Mouse (Mus musculus): ENCODE results near the gene Bcl11b.

Bcl11b gene

DNA sequence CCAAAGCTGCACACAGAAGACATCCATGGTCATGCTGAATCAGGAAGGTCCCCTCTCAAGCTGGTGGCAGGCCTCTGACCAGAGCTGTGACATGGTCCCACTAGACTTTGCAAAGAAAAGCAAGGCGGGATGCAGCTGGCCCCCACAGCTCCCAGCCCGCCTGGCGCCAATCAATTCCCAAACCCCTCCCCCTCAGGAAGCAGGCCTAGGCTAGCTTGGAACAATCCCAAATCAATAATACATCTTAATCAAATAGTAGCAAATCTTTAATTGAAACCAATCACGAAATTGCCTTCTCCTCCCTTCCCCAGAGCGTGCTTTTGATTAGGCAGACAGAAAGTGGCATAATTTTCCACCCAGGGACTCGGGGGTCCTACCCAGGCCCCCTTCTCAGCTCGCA, 113.1 kb downstream of the Bcl11b start:
- no peak for DNase-seq (ENCODE audit: low spot score in 2 of 2)

DNA sequence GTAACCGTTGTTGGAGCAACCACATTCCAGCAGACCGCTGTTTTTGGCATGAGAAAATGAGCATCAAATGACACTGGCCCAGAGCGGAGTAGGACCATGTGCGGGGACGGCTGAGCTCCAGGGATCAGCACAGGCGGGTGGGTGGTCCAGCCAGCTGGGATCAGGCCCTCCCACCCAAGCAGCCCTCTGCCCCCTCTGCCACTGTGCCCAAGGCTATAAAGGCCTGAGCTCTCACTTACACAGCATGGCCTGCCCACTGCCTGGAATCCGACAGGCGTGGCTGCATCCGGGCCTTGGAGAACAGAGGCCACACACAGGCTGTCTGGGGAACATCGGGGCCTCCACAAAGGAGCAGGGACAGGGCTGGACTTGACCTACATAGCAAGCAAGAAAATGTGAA, 113.6 kb downstream of the Bcl11b start:
- no peak for DNase-seq (ENCODE audit: low spot score in 2 of 2)

DNA sequence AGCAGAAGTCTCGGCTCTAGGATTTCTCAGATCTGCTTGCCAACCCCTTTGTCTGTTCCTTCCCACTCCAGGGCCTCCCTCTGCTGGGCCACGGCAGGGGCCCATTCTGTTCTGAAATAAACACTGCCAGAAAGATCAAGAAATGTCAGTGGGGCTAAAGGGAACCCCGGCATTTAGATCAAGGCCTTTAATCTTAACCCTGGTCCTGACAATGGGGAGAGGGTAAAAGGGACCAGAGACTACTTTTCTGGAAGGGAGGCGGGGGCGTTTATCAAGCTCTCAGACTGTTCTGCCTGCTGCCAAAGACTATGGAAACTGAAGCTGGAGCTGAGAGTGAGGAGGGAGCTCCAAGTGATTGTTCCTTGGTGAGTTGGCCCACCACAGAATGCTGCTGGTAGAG, 114.8 kb downstream of the Bcl11b start:
- no peak for DNase-seq (ENCODE audit: low spot score in 2 of 2)

DNA sequence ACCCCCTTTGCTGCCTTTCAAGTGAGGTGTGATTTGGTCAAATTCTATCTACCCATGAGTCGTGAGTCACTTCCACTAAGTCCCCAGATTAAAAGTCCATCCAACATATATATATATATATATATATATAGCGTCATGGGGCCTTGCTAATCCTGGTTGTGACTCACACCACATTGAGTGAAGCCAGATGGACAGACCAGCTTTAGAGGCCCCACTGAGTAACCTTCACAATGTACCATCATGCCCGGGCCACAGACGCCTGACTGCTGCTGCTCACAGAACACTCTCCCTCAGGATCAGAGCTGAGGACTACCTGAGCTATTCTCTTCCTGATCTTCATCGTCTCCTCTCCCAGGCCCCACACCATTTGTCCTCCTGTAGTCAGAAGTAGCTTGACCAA, 115.4 kb downstream of the Bcl11b start:
- DNase-seq (ENCODE audit: low spot score in 2 of 2), result no peak

DNA sequence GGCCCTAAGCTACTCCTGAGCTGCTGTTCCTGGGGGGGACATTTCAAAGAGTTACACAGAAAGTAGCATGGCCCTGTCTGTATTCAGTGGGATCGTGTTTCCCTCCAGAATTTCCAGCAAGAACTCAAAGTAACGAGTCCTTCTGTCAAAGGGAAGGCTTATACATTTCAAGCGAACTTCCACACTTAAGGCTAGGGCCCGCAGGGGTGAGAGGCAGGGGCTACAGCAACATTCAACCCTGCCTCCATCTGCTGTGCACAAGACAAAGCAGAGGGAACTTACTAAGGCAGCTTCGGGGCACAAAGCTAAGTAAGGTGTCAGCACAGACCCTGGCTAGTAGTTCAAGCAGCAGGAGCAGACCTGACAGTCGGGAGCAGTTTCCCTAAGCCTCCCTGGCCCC, 115.8 kb downstream of the Bcl11b start:
- DNase-seq (ENCODE audit: low spot score in 2 of 2), result no peak

DNA sequence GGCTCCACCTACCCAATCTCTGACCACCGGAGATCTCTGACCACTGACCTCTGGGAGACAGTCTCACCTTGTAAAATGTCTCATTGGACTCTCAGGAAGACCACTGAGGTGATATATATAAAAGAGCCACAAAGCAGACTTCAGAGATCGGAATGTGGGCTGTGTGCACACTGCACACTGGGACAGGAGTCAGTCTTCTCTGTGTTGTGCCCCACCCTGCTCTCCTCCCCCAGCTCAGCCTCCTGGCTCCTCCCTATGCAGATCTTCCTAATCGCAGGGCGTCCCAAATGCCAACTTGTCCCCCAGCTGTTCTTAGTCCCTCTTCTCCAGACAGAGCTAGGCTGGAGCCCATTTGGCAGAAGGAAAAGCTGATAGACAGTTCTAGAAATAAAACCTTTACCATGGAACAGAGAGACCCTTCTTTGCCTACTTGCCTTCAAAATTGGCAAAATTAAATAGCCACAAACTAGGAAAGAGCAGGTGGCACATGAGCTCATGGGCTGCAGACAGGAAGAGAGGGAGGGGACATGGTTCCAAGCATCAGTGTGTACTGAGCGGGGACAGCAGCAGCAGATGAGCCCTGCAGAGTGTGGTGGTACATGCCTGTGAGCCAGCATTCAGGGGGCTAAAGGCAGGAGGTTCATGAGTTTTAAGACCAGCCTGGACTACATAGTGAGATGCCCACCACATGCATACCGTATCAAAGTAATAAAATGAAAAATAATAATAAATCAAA, 118.9 kb downstream of the Bcl11b start:
- no peak for DNase-seq (ENCODE audit: low spot score in 2 of 2)

DNA sequence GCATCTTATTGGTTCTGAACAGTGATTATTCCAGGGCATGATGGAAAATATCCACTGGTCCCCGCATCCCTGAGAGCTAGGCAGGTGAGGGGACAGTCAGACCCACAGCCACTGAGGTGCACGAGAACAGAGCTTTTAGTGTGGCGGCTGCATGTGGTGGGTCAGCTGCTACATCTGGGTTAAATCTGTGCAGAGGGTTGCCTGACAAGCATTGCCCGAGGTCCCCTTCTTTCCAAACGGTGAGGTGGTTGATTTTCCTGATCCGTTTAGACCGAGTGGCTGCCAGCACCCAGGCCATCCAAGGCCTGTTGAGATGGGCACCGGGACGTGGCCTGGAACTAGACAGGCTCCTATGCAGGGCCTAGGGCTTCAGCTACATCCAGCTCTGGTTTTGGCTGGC, 121.7 kb downstream of the Bcl11b start:
- DNase-seq (ENCODE audit: low spot score in 2 of 2), result no peak

DNA sequence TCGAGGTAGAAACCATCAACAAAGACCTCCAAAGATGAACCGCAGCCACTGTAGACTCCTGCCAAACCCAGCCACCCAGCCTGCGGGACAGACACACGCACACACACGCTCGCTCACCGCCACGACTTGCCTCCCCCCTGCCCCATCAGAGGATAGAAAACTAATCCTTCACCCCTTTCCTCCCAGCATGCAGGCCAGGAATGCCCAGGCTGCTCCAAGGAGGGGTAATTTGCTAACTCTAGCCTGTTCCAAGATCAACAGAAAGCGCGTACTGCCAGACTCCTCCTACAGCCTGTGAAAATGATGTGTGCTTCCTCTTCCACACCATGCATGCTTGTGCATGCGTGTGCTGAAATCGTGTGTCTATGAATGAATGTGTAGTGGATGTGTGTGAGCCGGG, 122.7 kb downstream of the Bcl11b start:
- DNase-seq (ENCODE audit: low spot score in 2 of 2), result no peak

DNA sequence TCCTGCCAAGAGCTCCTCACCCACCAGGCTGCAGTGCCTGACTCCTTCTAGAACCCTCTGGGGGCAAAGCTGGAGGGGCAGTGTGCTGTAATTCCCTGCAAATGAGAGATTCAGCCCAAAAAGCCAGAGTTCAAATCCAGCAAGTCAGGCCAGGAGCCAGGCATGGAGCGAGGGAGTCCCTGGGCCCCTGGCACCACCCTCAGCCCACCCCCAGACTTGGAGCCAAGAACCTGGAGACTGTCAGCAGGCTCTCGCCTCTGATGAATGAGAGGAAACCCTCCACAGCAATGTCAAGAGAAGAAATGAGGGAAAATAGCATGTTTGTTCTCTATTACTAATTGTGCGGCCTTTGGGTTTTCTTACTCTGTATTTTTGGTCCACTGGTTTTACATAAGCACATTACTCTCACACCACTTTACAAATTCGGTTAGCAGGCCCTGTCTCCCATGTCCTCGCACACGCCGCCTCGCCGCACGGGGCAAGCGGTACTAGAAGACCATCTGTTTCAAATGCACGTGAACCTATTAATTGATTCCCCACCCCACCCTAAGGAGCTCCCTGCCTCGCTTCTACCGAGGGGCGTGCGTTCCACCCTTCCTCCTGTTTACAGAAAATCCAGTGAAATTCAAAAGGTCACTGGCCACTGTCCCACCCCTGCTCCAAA, 124.2 kb downstream of the Bcl11b start:
- DNase-seq (ENCODE audit: low spot score in 2 of 2), result no peak

DNA sequence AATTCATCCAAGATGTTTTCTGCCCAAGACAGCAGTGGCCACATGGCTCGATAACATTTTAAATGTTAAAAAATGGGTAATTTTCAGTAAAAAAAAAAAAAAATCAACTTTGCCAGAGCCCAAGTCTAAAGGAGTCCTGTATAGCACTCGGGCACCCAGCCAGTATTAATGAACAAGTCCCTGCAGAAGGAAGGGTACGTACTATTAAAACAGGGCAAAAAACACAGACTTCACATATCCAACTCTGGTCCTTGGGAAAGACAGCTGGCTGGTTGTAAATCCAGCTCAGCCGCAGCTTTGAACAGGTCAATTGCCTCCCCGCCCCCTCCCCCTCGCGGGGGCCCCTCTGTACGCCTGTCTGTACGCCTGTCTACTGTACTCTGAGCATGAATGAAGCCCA, 127.2 kb downstream of the Bcl11b start:
- no peak for DNase-seq (ENCODE audit: low spot score in 2 of 2)

DNA sequence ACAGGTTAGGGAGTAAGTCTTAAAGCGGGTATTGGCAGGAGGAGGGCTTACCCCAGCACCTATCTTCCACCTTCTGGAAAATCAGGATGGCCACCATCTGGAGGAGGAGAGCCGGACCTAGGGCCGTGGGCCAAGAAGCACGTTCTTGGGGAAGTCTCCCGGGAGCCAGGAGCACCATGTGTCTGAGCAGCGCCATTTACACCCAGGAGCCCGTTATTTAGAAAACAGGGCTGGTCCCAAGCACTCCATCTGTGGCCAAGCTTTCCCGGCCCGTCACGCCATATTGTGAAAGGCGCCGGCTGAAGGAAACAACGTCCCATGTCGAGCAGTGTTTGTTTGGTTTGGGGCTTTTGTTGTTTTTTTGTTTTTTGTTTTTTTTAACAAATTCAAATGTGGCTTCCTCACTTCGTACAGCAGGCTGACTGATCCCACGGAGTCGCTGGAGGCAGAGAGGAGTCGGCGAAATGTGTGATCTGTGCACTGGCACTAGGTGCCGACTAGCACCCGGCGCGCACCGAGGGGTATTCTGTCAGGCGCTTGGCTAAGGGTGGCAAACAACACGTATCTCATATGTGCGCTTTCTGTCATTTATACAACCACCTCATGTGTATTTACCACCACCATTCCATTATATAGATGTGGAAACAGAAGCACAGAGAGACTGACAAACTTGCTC, 128.8 kb downstream of the Bcl11b start:
- DNase-seq (ENCODE audit: low spot score in 2 of 2), result no peak

DNA sequence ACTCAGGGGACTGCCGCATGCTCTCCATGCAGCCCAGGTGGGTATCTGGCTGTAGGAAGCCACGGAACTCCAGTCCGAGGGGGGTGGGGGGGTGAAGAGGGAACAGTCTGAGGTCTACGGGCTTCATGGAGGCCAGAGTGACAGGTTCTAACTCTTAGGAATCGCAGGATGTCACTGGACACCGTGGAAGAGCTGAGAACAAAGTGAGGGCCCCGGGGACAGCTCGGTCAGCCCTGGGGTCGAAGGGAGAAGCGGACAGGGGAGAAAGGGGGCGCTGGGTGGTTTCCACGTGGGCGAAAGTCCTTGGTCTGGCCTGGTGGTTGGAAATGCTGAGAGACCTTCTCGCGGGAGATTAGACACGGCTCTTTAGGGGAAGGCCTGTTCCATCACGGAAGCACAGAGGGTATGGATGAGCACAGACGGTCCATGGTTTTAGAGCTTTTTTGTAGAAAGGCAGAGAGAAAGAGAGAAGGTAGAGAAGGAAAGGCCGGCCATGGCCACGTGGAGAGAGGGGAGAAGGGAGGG, 133.8 kb downstream of the Bcl11b start:
- no peak for DNase-seq (ENCODE audit: low spot score in 2 of 2)

DNA sequence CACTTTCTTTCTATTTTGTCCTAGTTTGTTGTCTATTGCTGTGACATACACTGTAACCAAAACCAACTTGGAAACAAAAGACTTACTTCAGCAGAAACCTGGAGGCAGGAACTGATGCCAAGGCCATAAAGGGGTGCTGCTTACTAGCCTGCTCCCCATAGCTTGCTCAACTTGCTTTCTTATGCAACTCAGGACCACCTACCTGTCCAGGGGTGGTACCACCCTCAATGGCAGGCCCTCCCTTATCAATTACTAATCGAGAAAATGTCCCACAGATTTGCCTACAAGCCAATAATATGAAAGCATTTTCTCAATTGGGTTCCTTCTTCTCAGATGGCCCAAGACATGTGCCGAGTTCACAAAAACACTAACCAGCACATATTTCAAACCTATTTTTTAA, 135.1 kb downstream of the Bcl11b start:
- DNase-seq (ENCODE audit: low spot score in 2 of 2), result no peak

Measured in spleen, postnatal 4 days (tissue).